Mouse (Mus musculus): ENCODE results near the gene Ddx31.

The Ddx31 gene

DNA sequence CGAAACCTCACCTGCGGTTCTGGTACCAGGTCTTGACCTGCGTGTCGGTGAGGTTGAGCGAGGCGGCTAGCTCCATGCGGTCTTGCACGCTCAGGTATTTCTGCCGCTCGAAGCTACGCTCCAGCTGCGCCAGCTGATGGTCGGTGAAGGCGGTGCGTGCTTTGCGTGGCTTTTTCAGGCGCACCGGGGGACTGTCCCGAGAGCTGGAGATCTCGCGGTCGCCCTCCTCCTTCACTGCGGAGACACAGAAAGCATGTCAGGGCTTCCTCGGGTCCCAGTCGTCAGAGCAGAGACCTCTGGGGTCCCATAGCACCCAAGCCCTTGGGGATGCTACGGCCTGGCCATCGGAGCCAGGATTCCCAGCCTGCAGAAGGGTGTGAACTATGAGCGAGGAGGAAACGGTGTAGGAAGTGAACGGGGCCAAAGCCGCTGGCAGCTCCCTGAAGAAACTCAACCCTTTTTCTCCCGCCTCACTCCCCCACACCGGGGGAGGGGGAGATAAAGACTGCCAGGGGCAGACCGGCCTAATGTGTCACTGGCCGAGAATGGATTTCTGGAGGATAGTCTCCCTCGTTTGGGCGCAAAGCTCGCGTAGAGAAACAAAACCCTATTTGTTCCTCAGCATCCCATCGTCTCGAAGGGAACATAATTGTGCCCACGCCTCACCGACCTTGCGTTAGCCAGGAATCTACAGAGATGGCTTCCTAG, 71.3 kb downstream of the Ddx31 start:
- no peak for DNase-seq (ENCODE audit: low read depth)

DNA sequence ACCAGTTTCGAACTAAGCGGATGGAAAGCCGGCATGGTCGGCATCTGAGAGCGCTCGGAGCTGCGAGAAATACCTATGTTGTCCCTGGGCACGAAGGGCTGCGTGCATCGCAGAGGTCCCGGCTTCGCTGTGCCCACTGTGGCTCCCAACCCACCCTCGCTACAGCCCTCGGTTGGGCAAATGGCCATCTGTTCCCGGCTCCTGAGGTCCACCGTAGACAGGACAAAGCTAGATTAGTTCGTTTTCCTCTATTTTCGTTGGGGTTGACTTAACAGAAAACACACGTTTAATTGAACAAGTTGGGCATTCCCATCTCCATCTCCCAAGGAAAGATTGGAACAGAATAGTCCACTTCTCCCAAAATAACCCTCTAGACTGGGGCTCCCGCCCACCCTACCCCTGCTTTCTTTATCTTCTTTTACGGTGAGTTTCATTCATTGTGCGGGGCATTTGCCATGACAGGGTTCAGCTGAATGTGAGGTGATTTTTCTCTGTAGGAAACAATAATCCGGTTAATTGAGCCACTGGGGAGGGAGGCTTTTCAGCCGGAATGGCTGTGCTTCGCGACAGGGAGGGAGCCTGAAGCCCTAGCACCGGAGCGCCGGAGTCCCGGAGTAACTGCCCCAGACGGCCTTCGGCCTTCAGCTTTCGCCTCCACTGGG, 72.0 kb downstream of the Ddx31 start:
- DNase-seq (ENCODE audit: low read depth) = no peak

DNA sequence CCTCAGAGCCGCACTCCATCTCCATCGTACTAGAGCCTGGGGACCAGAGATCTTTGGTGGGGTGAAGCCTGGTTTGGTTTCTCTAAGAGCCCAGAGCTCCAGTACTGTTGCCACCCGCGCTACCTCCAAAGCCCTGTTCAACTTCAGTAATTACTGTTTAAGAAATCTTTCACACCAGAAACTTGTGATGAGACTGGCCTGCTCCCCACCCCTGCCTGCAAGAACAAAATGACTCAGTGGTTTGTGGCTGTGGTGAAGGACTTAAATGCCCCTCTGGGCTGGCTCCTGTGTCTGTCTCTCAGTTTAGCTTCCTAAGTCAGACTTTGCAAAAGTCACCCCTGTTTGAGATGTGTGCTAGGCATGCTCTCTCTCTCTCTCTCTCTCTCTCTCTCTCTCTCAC, 72.8 kb downstream of the Ddx31 start:
- DNase-seq (ENCODE audit: low read depth) = no peak

DNA sequence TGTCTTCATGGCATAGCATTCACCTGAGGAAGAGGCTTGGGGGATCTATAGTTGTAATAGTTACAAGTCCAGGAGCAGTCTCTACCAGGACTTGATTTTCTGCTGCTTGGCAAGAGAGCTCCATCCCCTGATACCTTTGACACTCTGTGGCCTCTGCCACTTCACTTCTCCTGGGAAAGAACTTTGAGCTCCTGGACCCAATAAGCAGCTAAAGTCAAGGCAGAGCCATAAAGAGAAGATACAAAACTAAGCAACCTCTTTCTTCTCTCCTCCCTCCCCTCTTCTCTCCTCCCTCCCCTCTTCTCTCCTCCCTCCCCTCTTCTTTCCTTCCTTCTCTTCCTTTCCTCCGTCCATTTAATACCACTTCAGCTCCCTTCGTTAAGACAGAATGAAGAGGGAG, 73.9 kb downstream of the Ddx31 start:
- DNase-seq (ENCODE audit: low read depth) = no peak

DNA sequence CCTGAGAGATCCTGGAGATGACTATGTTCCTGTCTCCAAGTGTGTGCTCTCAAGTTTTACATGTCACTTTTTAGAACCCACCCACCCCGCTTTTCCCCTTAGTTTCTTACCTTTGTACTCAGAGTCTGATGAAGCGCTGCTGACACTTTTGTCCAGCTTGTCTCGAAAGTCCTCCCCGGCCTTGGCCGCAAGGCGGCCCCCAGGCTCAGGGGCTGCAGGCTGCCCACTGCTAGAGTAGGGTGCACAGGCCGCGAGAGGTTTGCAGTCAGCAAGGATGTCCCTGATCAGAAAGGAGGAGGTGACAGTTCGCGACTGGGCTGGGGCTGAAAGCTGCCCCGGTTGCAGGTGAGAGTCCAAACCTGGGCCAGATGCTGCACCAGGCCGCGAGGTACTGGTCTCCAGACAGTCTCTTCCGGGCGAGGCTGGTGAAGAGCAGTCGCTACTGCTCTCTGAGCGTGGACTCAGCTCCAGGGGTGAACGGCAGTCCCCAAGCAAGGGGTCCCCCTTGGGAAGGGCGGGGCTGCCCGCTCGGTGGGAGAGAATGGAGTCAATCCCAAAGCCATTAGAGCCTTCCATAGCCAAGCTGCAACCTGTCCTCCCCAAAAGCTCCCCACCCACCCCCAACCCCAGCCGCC, 75.0 kb downstream of the Ddx31 start:
- DNase-seq (ENCODE audit: low read depth) = no peak

DNA sequence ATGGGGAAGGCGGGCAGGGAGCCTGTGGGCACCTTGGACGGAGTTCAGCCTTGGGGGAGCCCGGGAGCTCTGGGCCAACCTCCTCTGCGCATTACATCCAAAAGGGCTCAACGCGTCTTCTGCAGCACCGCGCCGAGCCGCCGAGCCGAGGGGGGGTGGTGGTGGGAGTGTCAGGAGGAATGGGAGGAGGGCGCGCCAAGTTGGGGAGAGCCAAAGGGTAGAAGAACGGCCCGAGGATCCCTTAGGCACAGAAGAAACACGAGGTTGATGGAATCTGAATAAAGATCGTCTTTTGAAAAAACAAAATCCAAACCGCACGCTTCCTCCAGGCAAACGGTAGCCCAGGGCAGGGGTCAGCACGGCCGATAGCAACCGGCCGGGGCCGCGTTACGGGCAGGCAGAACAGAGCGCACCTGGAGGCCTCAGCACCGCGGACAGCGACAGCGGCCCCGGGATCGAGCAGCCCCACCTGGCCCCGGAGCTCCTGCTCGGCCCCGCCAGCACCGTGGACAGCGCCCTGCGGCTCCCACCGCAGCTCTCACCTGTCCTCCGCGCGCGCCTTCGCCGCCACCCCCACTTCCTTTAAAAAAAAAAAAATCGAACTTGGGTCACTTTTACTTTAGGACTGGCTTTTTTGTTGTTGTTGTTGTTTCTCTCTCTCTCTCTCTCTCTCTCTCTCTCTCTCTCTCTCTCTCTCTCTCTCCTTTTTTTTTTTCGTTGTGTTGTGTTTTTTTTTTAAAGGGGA, 75.7 kb downstream of the Ddx31 start:
- DNase-seq (ENCODE audit: low read depth) = no peak

DNA sequence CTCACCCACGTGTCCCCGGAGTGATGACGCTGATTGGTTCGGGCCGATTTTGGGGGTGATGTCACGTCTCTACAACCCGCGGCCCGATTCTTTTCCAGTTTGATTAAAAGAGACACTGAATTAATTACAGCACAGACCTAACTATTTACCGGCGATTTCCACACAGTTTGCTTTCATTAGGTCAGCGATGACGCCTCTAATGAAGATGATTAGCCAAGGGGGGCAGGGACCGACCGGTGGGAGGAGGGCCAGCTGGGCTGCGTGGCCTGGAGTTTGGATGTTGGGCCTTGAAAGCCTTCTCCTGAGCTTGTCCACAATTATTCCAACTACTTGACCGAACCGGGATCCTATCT, 76.3 kb downstream of the Ddx31 start, which contains the start of gene Barhl1:
Gene Barhl1 (minus strand): TSS at position 156 of the 353 bp plus-strand sequence.
- no peak for DNase-seq (ENCODE audit: low read depth)

DNA sequence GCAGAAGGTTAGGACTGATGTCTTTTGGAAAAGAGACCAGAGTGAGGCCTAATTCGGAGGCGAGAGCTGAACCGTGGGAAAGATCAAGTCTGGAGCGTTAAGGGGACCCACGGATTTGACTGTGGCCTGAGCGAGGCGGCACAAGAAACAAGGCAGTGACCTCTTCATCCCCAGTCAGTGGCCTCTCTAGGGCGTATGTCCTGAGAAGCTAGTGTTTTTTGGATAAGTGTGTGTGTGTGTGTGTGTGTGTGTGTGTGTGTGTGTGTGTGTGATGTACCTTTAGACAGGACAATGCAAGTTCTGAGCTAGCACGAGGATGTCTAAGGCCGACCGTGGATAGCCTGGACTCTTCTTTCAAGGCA, 76.9 kb downstream of the Ddx31 start:
- no peak for DNase-seq (ENCODE audit: low read depth)

DNA sequence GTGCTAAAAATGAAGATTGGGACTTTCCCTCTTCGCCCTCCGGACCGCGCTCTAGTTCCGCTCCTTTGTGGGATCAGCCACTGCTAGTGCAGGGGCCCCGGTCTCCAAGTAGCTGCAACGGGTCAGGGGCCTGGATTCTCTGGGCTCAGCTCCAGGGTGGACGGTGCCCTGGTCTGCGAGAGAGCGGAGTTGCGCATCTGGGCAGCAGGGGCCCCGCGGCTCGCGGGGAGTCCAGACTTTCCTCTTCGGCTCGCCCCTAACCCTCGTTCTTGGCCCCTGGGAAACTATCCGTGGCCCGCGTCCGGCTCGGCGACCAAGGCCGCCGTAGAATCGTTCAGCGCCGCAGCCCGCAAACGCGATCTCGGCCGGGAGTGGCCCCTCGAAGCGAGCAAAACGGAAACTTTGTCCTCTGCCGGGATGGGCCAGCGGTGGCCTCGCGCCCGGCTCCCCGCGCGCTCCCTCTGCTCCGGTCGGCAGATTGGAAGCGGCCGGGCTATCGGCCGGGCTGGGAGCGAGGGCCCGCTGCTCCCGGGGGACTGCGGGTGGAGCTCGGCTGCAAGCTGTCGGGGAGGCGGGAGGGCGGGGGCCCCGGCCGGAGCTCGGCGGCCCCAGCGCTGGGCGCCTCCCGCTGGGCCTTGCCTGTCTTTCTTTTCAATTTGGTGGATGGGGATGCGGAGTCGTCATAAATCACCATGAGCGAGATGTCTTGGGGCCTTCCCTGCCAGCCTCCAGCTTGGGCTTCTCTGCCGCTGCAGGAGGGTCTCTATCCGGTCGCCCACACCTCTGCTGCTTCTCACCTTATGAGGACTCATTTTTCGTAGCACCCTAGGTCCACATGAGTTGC, 77.5 kb downstream of the Ddx31 start:
- DNase-seq (ENCODE audit: low read depth) = no peak

DNA sequence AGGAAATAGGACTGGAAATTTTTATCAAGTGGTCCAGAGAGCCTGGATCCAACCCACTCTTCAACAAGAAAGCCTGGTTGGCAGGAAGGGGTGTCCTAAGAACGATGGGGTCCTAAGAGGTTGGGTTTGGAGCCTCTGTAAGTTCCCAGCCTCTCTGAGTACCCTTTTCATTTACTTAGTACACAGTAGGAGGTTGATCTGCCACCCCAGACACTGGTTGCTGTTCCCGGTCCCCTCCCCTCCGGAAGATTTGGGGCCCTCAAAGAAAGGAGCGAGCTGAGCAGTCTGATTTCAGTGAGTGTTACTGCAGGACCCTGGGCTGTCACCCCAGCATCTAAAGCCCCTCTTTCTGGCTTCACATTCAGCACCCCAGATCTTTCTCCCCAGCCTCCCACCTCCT, 78.8 kb downstream of the Ddx31 start:
- DNase-seq (ENCODE audit: low read depth) = no peak

DNA sequence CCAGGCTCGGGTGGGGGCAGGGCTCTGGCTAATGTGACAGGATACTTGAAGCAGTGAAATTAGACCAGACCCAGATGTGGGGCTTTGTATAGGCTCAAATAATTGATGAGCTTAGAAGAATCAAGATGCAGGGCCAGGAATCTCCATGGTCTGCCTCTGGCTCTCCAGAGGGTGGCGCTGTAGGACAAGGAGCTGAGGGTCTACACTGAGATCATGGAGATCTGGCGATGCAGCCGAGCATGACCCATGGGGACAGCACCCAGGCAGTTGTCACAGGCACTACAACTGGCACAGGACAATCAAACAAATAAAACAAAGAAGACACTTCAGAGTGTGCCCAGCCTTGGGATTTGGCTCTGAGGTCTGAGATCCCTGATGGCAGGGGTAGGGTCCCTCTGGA, 83.7 kb downstream of the Ddx31 start:
- peak; percentile 66 for DNase-seq (ENCODE audit: low read depth)

DNA sequence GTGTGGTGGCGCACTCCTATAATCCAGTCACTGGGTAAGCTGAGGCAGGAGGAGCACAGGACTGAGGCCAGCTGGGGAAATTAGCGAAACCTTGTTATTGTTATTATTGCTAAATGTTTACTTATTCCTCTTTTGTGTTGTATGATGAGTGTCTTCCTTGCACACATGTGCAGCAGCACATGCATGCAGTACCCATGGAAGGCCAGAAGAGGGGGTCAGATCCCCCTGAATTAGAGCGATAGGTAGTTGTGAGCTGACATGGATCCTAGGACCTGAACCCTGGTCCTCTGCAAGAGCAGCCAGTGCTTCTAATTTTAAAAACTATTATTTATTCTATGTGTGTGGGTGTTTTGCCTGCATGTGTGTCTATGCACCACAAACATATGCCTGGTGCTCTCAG, 90.4 kb downstream of the Ddx31 start:
- peak; percentile 16 for DNase-seq (ENCODE audit: low read depth)

DNA sequence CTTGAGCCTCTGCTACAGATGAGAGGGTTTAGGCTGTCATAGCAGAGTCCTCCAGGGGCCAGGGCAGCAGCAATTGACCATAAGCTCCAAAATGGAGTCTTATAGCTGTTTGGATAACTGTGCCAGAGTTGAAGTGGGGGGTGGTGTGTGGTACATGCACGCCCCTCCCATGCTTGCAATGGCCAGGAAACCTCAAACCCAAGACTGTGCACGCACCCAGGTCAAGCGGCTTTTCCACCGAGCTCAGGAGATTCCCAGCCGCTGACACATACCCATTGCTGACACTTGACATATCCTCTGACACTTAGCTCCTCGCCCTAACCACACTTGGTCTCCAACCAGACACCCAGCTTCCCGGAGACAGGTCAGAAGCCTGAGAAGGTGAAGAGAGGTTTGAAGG, 98.8 kb downstream of the Ddx31 start:
- peak; percentile 17 for DNase-seq (ENCODE audit: low read depth)

DNA sequence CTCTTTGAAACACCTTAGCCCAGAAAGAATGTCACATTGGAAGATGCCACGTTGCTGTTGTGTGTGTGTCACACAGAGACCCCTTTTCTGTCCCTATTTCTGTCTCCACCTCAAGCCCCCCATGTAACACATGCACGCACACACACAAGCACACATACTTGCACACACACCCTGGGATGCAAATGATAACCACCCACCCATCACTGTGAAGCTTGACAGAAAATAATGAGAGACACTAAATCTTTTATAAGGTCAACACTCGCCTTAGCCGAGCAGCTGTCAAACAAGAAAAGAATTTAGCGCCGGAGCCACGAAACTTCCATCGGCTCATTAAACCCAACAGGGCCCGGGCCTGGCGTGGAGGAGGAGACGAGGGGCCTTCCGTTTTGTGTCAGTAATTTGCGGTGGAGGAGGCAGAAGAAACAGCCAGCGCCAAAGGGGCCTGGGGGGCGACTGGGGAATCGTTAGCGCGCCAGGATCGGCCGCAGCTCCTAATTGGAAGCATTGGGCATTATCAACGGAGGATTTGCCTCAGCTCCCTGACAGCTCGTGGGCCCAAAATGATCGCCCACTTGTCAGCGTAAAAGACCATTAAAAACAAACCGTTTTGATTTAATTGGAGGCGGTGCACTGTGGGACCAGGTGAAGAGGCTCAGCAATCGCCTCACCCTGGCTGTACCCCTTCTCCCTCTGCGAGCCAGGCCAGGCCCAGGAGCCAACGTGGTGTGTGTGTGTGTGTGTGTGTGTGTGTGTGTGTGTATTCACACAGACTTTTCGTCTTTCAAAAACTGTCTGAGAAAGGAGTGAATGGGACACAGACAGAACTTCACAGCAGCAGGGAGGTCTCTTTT, 103.7 kb downstream of the Ddx31 start:
- DNase-seq (ENCODE audit: low read depth) = no peak

DNA sequence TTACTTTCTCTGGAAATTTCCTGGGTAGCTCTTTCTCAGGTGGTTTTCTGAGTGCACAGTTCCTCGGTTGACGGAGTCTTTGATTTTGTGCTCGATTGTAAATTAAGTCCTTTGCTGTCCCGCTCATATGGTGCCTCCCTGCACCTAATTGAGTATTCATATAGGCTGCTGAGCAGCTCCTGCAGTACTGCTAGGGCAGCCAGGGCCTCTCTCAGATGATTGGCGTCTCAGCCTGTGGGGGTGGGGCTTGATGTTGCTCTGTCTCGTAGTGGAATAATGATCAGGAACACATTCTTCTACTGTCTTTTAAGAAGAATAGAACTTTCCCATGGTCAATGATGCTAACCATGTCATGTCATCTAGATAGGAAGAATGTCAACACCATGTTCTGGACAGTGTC, 105.2 kb downstream of the Ddx31 start:
- no peak for DNase-seq (ENCODE audit: low read depth)

DNA sequence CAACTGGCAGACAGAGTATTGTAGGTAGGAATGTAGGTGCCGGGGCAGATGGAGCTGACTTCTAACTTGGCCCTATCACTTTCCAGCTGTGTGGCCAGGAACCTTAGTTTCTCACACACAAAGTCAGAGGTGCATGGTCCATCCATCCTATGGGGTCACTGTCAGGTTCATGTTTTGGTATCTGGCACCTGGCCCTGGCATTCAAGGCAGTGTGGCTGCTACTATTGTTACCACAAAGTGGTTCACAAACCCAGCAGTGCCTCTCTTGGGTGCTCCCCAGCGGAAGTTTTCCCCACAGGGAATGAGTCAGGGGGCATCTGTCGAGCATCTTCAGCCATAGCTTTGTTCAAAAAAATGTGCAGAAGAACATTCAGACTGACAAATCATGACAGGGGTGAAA, 106.1 kb downstream of the Ddx31 start:
- no peak for DNase-seq (ENCODE audit: low read depth)

DNA sequence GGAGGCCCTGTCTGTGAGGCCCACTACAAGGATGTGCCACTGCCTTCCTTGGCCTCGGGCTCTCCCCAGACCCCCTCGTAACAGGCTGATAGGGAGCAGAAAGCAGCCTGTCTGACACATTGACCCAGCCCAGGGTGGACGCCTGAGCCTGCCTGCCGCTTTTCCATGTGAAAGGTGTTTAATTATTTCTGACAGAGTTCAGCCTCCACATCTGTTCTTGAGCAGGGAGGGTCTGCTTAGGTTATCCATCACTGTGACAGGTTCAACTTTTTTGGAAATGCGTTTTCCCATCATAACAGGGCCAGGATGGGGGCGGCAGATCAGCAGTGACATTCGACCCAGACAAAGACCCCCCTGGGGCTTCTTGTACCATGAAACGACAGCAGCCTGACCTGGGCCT, 112.8 kb downstream of the Ddx31 start:
- DNase-seq (ENCODE audit: low read depth) = no peak

DNA sequence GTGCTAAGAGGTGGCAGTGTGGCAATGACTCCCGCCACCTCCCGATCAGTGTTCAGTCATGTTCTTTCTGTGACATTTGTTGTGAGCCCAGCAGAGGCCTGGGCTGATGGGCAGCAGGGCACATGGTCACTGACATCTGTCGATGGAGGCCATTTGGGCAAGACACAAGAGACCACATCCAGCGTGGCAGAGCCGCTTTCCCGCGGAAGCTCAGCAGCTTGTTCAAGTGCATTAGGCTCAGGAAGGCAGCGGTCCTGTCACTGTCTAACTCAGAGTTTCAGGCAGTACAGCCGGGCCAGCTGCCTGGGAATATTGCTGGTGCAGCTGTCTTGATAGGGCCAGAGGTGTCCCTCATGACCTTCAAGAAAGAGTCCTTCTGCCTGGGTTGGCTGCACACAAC, 114.4 kb downstream of the Ddx31 start:
- DNase-seq (ENCODE audit: low read depth) = no peak
